Mouse (Mus musculus): ENCODE measurements around the gene Vmn1r71.
"Not testable (repeated sequence)": the region's sequence is repeated elsewhere in the genome, so short reads cannot be mapped to it uniquely, and the experiment has no call there.

Vmn1r71 gene

GRCm38 (mm10) chr7:10754264-10754663 is at the start of gene Vmn1r71:
Vmn1r71 (minus strand) TSS chr7:10754364.
- no peak for DNase-seq

- not testable (repeated sequence) for DNase-seq
Measured at GRCm38 (mm10) chr7:10757551-10757950, 3.4 kb upstream of the Vmn1r71 start.
